Mouse (Mus musculus) hindbrain, embryonic 11.5 days (tissue): Measurements from ENCODE around the gene Flt3l. TPM values are rescaled to one million over a fixed set of nuclear protein-coding genes. Genes with fewer than 3 reads are reported as not detected.
"Not testable (repeated sequence)": the region's sequence is repeated elsewhere in the genome, so short reads cannot be mapped to it uniquely, and the experiment has no call there.

Experiments
- ATAC-seq: fragments of 200-750 bp; cut with Nextera tagmentation; 2 replicates; pipeline ENCODE4 v1.8.0; 2017; ENCODE audit warnings: mild to moderate bottlenecking, moderate TSS enrichment, moderate library complexity; ENCODE audit not compliant: low FRiP score
- DNase-seq: peaks from one replicate; pipeline ENCODE4 v3.0.0-alpha.2; 2015; ENCODE audit warnings: low spot score
- H3K27ac ChIP-seq: fragments of 300-500 bp; sonication (generic); 2 replicates; pipeline ENCODE4 v1.5.1; 2014; ENCODE audit warnings: mild to moderate bottlenecking, low read depth, low read length
- H3K27me3 ChIP-seq: fragments of 300-500 bp; sonication (generic); 2 replicates; pipeline ENCODE4 v1.6.1; 2014; ENCODE audit warnings: mild to moderate bottlenecking, low read length, moderate library complexity, mixed read lengths; ENCODE audit not compliant: control insufficient read depth, insufficient read depth
- H3K36me3 ChIP-seq: fragments of 300-500 bp; sonication (generic); 2 replicates; pipeline ENCODE4 v1.6.1; 2014; ENCODE audit warnings: mild to moderate bottlenecking, low read length, moderate library complexity, mixed read lengths; ENCODE audit not compliant: control insufficient read depth, insufficient read depth
- H3K4me1 ChIP-seq: fragments of 300-500 bp; sonication (generic); replicated peaks from 2 replicates; pipeline ENCODE4 v1.6.1; 2014; ENCODE audit warnings: low read length, mixed read lengths; ENCODE audit not compliant: control insufficient read depth, insufficient read depth
- H3K4me2 ChIP-seq: fragments of 300-500 bp; sonication (generic); replicated peaks from 2 replicates; pipeline ENCODE4 v1.6.1; 2014; ENCODE audit warnings: mild to moderate bottlenecking, low read depth, low read length
- H3K4me3 ChIP-seq: fragments of 300-500 bp; sonication (generic); 2 replicates; pipeline ENCODE4 v1.5.1; 2014; ENCODE audit warnings: low read depth, low read length
- H3K9ac ChIP-seq: fragments of 300-500 bp; sonication (generic); 2 replicates; pipeline ENCODE4 v1.6.1; 2014; ENCODE audit warnings: low read depth, low read length
- H3K9me3 ChIP-seq: fragments of 300-500 bp; sonication (generic); 2 replicates; pipeline ENCODE4 v1.6.1; 2016; ENCODE audit warnings: low read length; ENCODE audit not compliant: control insufficient read depth
- WGBS: fragments of 180-500 bp; shearing (Covaris S2); extraction: QIAGEN DNeasy Blood & Tissue Kit; methylation state at CpG from one replicate; pipeline ENCODE4 v1.1.7; 2014; 5-methylcytosine and 5-hydroxymethylcytosine counted together
- polyA plus RNA-seq: library from polyadenylated mRNA; unstranded; fragments of >200 nt; fragmentation: Nextera tagmentation; extraction: Ambion mirVana; gene quantifications from 2 replicates; pipeline ENCODE4 v1.2.1, GENCODE M21; 2014

Flt3l gene
- polyA plus RNA-seq, 1 experiment from 2014 or later: 1.5 TPM

GRCm38 (mm10) chr7:45153586-45153985 lies 17.4 kb upstream of the Flt3l start:
- Histone ChIP-seq H3K36me3 (0 out of 2 replicates have a peak, but pooled peaks cover 2% of the 10 kb centered on the region), H3K9me3 (no peaks in the 10 kb centered on the region), H3K4me1 (peaks cover 2% of the 10 kb centered on the region; the same call in 1 of the 2 replicates), H3K9ac (peak overlapping the region; percentile 91), H3K27me3 (no peaks in the 10 kb centered on the region), H3K4me3 (peak overlapping the region; percentile 65), H3K27ac (peak overlapping the region; percentile 80), H3K4me2 (peak overlapping the region; percentile 74)
- no peak for DNase-seq
- ATAC-seq: peak; percentile 25; the same call in 1 of the 2 replicates
- WGBS: 9% methylated on average over 5 of the region's 5 CpGs

DNA sequence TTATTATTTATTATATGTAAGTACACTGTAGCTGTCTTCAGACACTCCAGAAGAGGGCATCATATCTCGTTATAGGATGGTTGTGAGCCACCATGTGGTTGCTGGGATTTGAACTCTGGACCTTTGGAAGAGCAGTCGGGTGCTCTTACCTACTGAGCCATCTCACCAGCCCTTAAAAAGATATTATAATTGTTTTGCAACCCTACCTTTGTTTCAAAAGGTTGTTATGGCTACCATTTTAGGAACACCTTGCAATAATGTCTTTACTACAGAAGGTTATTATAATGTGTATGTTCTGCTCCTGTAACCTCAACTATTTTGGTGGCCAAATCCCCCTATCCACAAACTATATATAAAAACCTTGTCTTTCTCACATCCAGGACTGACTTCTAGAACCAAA lies 16.8 kb upstream of the Flt3l start:
- not testable (repeated sequence) for DNase-seq, H3K4me3 ChIP-seq, H3K27me3 ChIP-seq, H3K4me2 ChIP-seq, ATAC-seq, H3K36me3 ChIP-seq, H3K9me3 ChIP-seq, H3K4me1 ChIP-seq, H3K27ac ChIP-seq
- peak overlapping the region; percentile 91; the same call in 1 of the 2 replicates for H3K9ac ChIP-seq
- 91% methylated on average over 2 of the region's 2 CpGs for WGBS

DNA sequence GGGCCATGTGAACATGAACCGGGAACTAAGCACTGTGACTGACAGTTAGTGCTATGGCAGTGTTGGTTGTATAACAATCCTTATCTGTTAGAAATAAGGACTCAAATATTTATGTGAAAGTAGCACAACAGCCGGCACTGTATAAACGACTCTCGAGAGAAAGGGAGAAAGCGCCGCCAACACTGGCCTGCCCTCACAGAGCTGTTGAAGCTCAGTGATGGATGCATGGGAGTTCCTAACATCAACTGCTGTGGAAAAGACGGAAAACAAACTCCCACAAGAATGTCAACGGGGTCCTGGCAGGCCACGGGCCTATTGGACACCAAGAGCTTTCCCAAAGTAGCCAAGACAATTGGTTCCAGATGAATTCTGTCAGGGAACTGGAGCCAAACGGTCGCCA lies 15.1 kb upstream of the Flt3l start:
- no peak for ATAC-seq
- 61% methylated on average over 11 of the region's 11 CpGs for WGBS
- H3K27ac ChIP-seq: no peak overlapping the region

GRCm38 (mm10) chr7:45150321-45150720 lies 14.1 kb upstream of the Flt3l start:
- no peak overlapping the region for H3K27ac ChIP-seq
- H3K9me3 ChIP-seq: no peaks in the 10 kb centered on the region
- H3K4me2 ChIP-seq: no peak overlapping the region
- no peaks in the 10 kb centered on the region for H3K36me3 ChIP-seq
- no peak overlapping the region for H3K9ac ChIP-seq
- H3K4me3 ChIP-seq: no peak overlapping the region
- DNase-seq: no peak
- peaks cover 2% of the 10 kb centered on the region; the same call in 1 of the 2 replicates for H3K4me1 ChIP-seq
- WGBS: 59% methylated on average over 4 of the region's 4 CpGs
- ATAC-seq: no peak
- H3K27me3 ChIP-seq: no peaks in the 10 kb centered on the region

More for the DNA sequence above, 15.1 kb upstream of the Flt3l start:
- no peak for DNase-seq
- no peaks in the 10 kb centered on the region for H3K36me3 ChIP-seq
- H3K4me1 ChIP-seq: peaks cover 2% of the 10 kb centered on the region; the same call in 1 of the 2 replicates
- no peaks in the 10 kb centered on the region for H3K27me3 ChIP-seq
- H3K4me2 ChIP-seq: no peak overlapping the region
- no peaks in the 10 kb centered on the region for H3K9me3 ChIP-seq
- H3K9ac ChIP-seq: no peak overlapping the region
- no peak overlapping the region for H3K4me3 ChIP-seq

GRCm38 (mm10) chr7:45149545-45149944 lies 13.3 kb upstream of the Flt3l start:
- no peaks in the 10 kb centered on the region; the same call in 1 of the 2 replicates for H3K4me1 ChIP-seq
- WGBS: 39% methylated on average over 6 of the region's 6 CpGs
- no peaks in the 10 kb centered on the region for H3K9me3 ChIP-seq
- no peak overlapping the region for H3K27ac ChIP-seq
- peak overlapping the region; percentile 8; the same call in 1 of the 2 replicates for H3K9ac ChIP-seq
- no peaks in the 10 kb centered on the region for H3K36me3 ChIP-seq
- no peak for ATAC-seq
- no peak for DNase-seq
- no peaks in the 10 kb centered on the region for H3K27me3 ChIP-seq
- H3K4me3 ChIP-seq: no peak overlapping the region
- no peak overlapping the region for H3K4me2 ChIP-seq

- Histone ChIP-seq H3K9me3 (no peaks in the 10 kb centered on the region), H3K9ac (no peak overlapping the region), H3K4me3 (no peak overlapping the region), H3K27me3 (no peaks in the 10 kb centered on the region), H3K36me3 (no peaks in the 10 kb centered on the region), H3K4me2 (no peak overlapping the region), H3K27ac (no peak overlapping the region), H3K4me1 (no peaks in the 10 kb centered on the region; the same call in 1 of the 2 replicates)
- WGBS: 63% methylated on average over 4 of the region's 4 CpGs
- no peak for DNase-seq
- ATAC-seq: no peak
Measured at GRCm38 (mm10) chr7:45148534-45149098, 12.4 kb upstream of the Flt3l start.

GRCm38 (mm10) chr7:45147899-45148298 lies 11.7 kb upstream of the Flt3l start:
- Histone ChIP-seq H3K4me3 (no peak overlapping the region), H3K27me3 (no peaks in the 10 kb centered on the region), H3K27ac (no peak overlapping the region), H3K4me2 (no peak overlapping the region), H3K4me1 (no peaks in the 10 kb centered on the region), H3K9ac (no peak overlapping the region), H3K9me3 (no peaks in the 10 kb centered on the region), H3K36me3 (no peaks in the 10 kb centered on the region)
- ATAC-seq (no peak), DNase-seq (no peak)
- 86% methylated on average over 11 of the region's 11 CpGs for WGBS

- Histone ChIP-seq H3K4me2 (no peak overlapping the region), H3K36me3 (no peaks in the 10 kb centered on the region), H3K27ac (no peak overlapping the region), H3K9me3 (no peaks in the 10 kb centered on the region), H3K4me1 (no peaks in the 10 kb centered on the region), H3K4me3 (no peak overlapping the region), H3K27me3 (no peaks in the 10 kb centered on the region), H3K9ac (no peak overlapping the region)
- DNase-seq (no peak), ATAC-seq (no peak)
- WGBS: 93% methylated on average over 11 of the region's 11 CpGs
Measured at GRCm38 (mm10) chr7:45147267-45147666, 11.0 kb upstream of the Flt3l start.

- no peaks in the 10 kb centered on the region for H3K9me3 ChIP-seq
- no peak overlapping the region for H3K27ac ChIP-seq
- H3K36me3 ChIP-seq: no peaks in the 10 kb centered on the region
- DNase-seq (no peak), ATAC-seq (no peak)
- no peak overlapping the region for H3K4me3 ChIP-seq
- H3K9ac ChIP-seq: no peak overlapping the region
- no peaks in the 10 kb centered on the region for H3K27me3 ChIP-seq
- no peak overlapping the region for H3K4me2 ChIP-seq
- WGBS: 96% methylated on average over 8 of the region's 8 CpGs
- H3K4me1 ChIP-seq: no peaks in the 10 kb centered on the region
Measured at GRCm38 (mm10) chr7:45145460-45145859, 9.2 kb upstream of the Flt3l start.
